Mouse (Mus musculus) hindbrain, postnatal 0 days (tissue): ENCODE data around the gene Saa3. TPM values are rescaled to one million over a fixed set of nuclear protein-coding genes. Genes with fewer than 3 reads are reported as not detected.

Source experiments
- ATAC-seq: fragments of 200-750 bp; cut with Nextera tagmentation; 2 replicates; pipeline ENCODE4 v1.8.0; 2017; ENCODE audit warnings: mild to moderate bottlenecking, moderate TSS enrichment, moderate library complexity
- DNase-seq: peaks from one replicate; pipeline ENCODE4 v3.0.0-alpha.2; 2015; ENCODE audit warnings: low spot score
- H3K27ac ChIP-seq: fragments of 300-500 bp; sonication (generic); 2 replicates; pipeline ENCODE4 v1.5.1; 2014; ENCODE audit warnings: mild to moderate bottlenecking
- H3K27me3 ChIP-seq: fragments of 300-500 bp; sonication (generic); 2 replicates; pipeline ENCODE4 v1.6.1; 2014; ENCODE audit warnings: low read length, mixed read lengths; ENCODE audit not compliant: insufficient read depth
- H3K36me3 ChIP-seq: fragments of 300-500 bp; sonication (generic); 2 replicates; pipeline ENCODE4 v1.6.1; 2014; ENCODE audit warnings: low read length, mixed read lengths; ENCODE audit not compliant: insufficient read depth
- H3K4me1 ChIP-seq: fragments of 300-500 bp; sonication (generic); 2 replicates; pipeline ENCODE4 v1.6.1; 2014; ENCODE audit warnings: antibody characterized with exemption, low read length, mixed read lengths; ENCODE audit not compliant: insufficient read depth
- H3K4me2 ChIP-seq: fragments of 300-500 bp; sonication (generic); 2 replicates; pipeline ENCODE4 v1.6.1; 2014; ENCODE audit warnings: low read depth, mild to moderate bottlenecking, low read length, moderate library complexity, mixed read lengths
- H3K4me3 ChIP-seq: fragments of 300-500 bp; sonication (generic); 2 replicates; pipeline ENCODE4 v1.5.1; 2014; ENCODE audit warnings: low read length
- H3K9ac ChIP-seq: fragments of 300-500 bp; sonication (generic); replicated peaks from 2 replicates; pipeline ENCODE4 v1.6.1; 2014; ENCODE audit warnings: mild to moderate bottlenecking, low read length, moderate library complexity, mixed read lengths
- H3K9me3 ChIP-seq: fragments of 300-500 bp; sonication (generic); 2 replicates; pipeline ENCODE4 v1.6.1; 2016; ENCODE audit warnings: low read length, mixed read lengths
- CTCF ChIP-seq: IDR thresholded peaks from 2 replicates; pipeline ENCODE4 v1.5.1; 2016; ENCODE audit warnings: antibody characterized with exemption, control low read depth, low read depth
- WGBS: fragments of 180-500 bp; shearing (Covaris S2); extraction: QIAGEN DNeasy Blood & Tissue Kit; methylation state at CpG from one replicate; pipeline ENCODE4 v1.1.7; 2014; 5-methylcytosine and 5-hydroxymethylcytosine counted together
- polyA plus RNA-seq: library from polyadenylated mRNA; unstranded; fragments of >200 nt; fragmentation: Nextera tagmentation; extraction: Ambion mirVana; gene quantifications from 2 replicates; pipeline ENCODE4 v1.2.1, GENCODE M21; 2015
- total RNA-seq: library from RNA; depleted of rRNA; stranded (reverse); fragments of >200 nt; gene quantifications from 2 replicates; pipeline ENCODE4 v1.2.3, GENCODE M21; 2014

Saa3 gene
- total and polyA plus RNA-seq, 2 experiments from 2014 or later, result 0.36 TPM; not detected in 1

GRCm38 (mm10) chr7:46724396-46724795 is 8.9 kb upstream of the Saa3 start:
- Histone ChIP-seq H3K4me3 (no peak overlapping the region), H3K4me1 (0 out of 2 replicates have a peak, but pooled peaks cover 3% of the 10 kb centered on the region), H3K27me3 (no peaks in the 10 kb centered on the region), H3K36me3 (no peaks in the 10 kb centered on the region), H3K4me2 (no peak overlapping the region), H3K27ac (no peak overlapping the region), H3K9ac (no peak overlapping the region), H3K9me3 (no peaks in the 10 kb centered on the region)
- TF ChIP-seq CTCF, result no peak
- WGBS, result 71% methylated on average over 5 of the region's 5 CpGs
- ATAC-seq, result no peak
- DNase-seq, result no peak

DNA sequence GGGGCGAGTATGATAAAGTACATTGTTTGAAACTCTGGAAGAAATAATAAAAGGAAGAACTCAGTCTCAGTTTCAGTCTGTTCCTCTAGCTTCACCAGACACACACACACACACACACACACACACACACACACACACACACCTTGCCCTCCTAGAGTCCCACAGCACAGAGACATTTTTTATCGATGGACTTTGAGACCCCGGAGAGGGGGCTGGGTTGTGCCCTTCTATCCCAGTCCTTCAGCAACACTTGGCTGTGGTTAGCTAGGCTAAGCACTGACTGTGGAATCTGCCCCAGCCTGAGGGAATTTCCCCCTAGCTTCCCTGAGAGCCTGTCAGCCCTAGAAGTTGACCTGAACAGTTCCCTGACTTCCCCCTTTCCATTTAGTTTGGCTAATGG is 8.3 kb upstream of the Saa3 start:
- 90% methylated on average over 3 of the region's 3 CpGs for WGBS
- no peak for TF ChIP-seq CTCF
- no peaks in the 10 kb centered on the region for H3K27me3 ChIP-seq

GRCm38 (mm10) chr7:46723354-46723753 is 7.9 kb upstream of the Saa3 start:
- Histone ChIP-seq H3K9ac (no peak overlapping the region), H3K27me3 (no peaks in the 10 kb centered on the region), H3K4me3 (no peak overlapping the region), H3K4me2 (no peak overlapping the region), H3K27ac (no peak overlapping the region), H3K36me3 (no peaks in the 10 kb centered on the region), H3K4me1 (0 out of 2 replicates have a peak, but pooled peaks cover 3% of the 10 kb centered on the region), H3K9me3 (no peaks in the 10 kb centered on the region)
- WGBS, result 94% methylated on average over 6 of the region's 6 CpGs
- ATAC-seq (no peak), DNase-seq (no peak)
- no peak for TF ChIP-seq CTCF

More for the DNA sequence above, 8.3 kb upstream of the Saa3 start:
- no peaks in the 10 kb centered on the region for H3K36me3 ChIP-seq
- no peak overlapping the region for H3K4me2 ChIP-seq
- no peak overlapping the region for H3K4me3 ChIP-seq
- DNase-seq (no peak), ATAC-seq (no peak)
- no peaks in the 10 kb centered on the region for H3K9me3 ChIP-seq
- H3K4me1 ChIP-seq, result 0 out of 2 replicates have a peak, but pooled peaks cover 3% of the 10 kb centered on the region
- no peak overlapping the region for H3K27ac ChIP-seq
- H3K9ac ChIP-seq, result no peak overlapping the region

DNA sequence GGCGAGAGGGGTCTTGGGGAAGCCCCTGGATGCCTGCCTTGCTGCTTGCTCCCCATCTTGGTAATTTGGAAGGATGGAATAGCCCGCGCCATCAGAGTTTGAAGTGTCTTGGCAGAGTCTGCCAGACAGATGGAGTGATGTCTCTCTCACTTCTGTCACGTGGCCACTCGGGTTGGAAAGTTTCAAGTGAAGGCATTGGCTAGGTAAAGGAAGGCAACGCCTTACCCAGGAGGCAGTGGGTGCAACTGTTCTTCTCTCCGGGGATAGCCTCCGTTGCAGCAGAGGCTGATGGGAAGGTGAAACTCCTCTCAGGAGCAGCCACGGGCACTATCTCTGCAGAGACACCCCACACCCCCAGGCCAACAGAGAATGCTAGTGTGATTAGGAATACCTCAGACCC is 5.0 kb upstream of the Saa3 start:
- H3K4me1 ChIP-seq, result peaks cover 8% of the 10 kb centered on the region; the same call in 1 of the 2 replicates
- no peak for TF ChIP-seq CTCF

DNA sequence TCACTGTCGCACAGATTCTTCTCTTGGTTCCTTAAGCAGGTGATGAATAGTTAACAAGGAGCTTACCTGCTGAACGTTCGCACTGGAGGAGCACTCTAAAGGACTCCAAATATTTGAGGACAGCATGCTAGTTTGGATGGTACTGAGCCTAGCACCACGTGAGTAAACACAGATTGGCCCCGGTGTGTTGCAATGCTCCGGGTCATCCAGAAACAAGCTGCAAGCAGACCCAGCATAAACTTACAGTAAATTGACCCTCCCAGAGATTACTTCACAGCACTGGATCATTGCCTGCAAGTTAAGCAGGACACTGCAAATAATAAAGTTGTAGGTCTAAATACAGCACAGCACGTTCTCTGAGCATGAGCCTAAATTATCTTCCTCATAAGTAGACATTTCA is 4.0 kb upstream of the Saa3 start:
- Histone ChIP-seq H3K27ac (peak overlapping the region; percentile 66; the same call in 1 of the 2 replicates), H3K36me3 (no peaks in the 10 kb centered on the region), H3K4me2 (no peak overlapping the region), H3K4me1 (peaks cover 8% of the 10 kb centered on the region; the same call in 1 of the 2 replicates), H3K4me3 (no peak overlapping the region), H3K9me3 (no peaks in the 10 kb centered on the region), H3K9ac (no peak overlapping the region), H3K27me3 (no peaks in the 10 kb centered on the region)
- 59% methylated on average over 7 of the region's 7 CpGs for WGBS
- no peak for TF ChIP-seq CTCF
- ATAC-seq (no peak), DNase-seq (no peak)

More for the DNA sequence above, 5.0 kb upstream of the Saa3 start:
- Histone ChIP-seq H3K9me3 (no peaks in the 10 kb centered on the region), H3K4me2 (no peak overlapping the region), H3K27ac (no peak overlapping the region), H3K4me3 (no peak overlapping the region), H3K27me3 (no peaks in the 10 kb centered on the region), H3K9ac (no peak overlapping the region), H3K36me3 (no peaks in the 10 kb centered on the region)
- 59% methylated on average over 9 of the region's 9 CpGs for WGBS
- peak; percentile 39; the same call in 1 of the 2 replicates for ATAC-seq
- peak; percentile 50 for DNase-seq

DNA sequence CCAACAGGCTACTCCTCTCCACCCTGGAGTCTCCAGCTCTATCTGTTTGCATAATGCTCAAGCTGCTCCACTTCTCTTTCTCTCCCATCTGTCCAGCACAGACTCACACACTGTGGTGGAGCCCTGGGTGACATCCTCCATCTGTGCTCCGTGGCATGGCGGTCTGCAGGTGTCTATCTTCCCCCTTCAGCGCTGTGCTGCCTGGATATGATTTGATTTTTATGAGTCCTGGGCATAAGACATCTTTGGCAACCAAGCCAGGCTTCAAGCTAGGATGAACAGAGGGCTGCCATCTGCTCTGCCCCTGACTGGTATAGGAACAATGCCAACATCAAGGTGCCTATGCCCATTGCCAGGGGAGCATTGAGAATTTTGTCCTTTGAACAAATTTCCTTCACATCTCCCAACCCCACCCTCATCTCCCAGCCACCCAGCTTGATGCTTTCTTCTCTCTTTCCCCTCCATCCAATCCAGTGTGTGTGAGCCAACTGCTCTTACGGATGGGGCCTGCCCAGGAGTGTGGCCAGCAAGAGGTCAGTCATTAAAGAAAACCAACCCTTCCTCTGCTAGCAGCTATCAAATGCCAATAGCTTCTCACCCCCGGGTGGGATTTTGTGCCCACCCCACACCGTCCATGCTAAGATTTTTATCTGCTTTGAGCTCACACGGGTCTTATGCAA is 3.2 kb upstream of the Saa3 start:
- H3K9me3 ChIP-seq, result no peaks in the 10 kb centered on the region
- no peaks in the 10 kb centered on the region for H3K36me3 ChIP-seq
- no peak overlapping the region for H3K9ac ChIP-seq
- peak overlapping the region; percentile 66 for H3K27ac ChIP-seq
- H3K4me3 ChIP-seq, result no peak overlapping the region
- peak; percentile 93 for ATAC-seq
- TF ChIP-seq CTCF, result no peak
- WGBS, result 60% methylated on average over 7 of the region's 7 CpGs
- no peaks in the 10 kb centered on the region for H3K27me3 ChIP-seq
- peaks cover 8% of the 10 kb centered on the region; the same call in 1 of the 2 replicates for H3K4me1 ChIP-seq
- peak; percentile 77 for DNase-seq
- H3K4me2 ChIP-seq, result no peak overlapping the region

GRCm38 (mm10) chr7:46716897-46717296 is 1.4 kb upstream of the Saa3 start:
- no peak for TF ChIP-seq CTCF
- Histone ChIP-seq H3K9me3 (no peaks in the 10 kb centered on the region), H3K4me2 (no peak overlapping the region), H3K27me3 (no peaks in the 10 kb centered on the region), H3K27ac (no peak overlapping the region), H3K4me1 (peaks cover 8% of the 10 kb centered on the region; the same call in 1 of the 2 replicates), H3K4me3 (no peak overlapping the region), H3K9ac (no peak overlapping the region), H3K36me3 (no peaks in the 10 kb centered on the region)
- 55% methylated on average over 5 of the region's 5 CpGs for WGBS
- peak; percentile 40 for DNase-seq
- ATAC-seq, result no peak
